8 mouse cellular contexts compared by ENCODE assay signal in genomic region chr10:41934633-41935475, GRCm38 (mm10).
DNase-seq lines count a peak whose midpoint lies in the region; ATAC-seq and TF ChIP-seq lines count a peak whose summit lies in the region.

No protein-coding gene starts in this region.

- H3K4me2 ChIP-seq in forebrain, postnatal 0 days (ENCODE audit: low read depth) = peak overlapping the region; percentile 31
- H3K4me2 ChIP-seq in liver, postnatal 0 days (ENCODE audit: low read depth, low read length) = peak overlapping the region; percentile 40

- H3K9ac ChIP-seq in forebrain, postnatal 0 days = peak overlapping the region; percentile 6; the same call in 1 of the 2 replicates
- H3K9ac ChIP-seq in liver, postnatal 0 days (replicated peaks) = no peak overlapping the region

- intact Hi-C loops in heart, postnatal 14 days (cut with DNase I) = loop anchor here (5.0 kb wide), 1 partner anchor 43 kb away; no protein-coding TSS in a partner anchor

- H3K36me3 ChIP-seq in E14TG2a.4 (ENCODE audit: insufficient read depth, low read length) = no peaks in the 10 kb centered on the region
- no peaks in the 10 kb centered on the region for H3K36me3 ChIP-seq in forebrain, postnatal 0 days (ENCODE audit: insufficient read depth)
- H3K36me3 ChIP-seq in liver, postnatal 0 days (replicated peaks; ENCODE audit: insufficient read depth, low read length) = no peaks in the 10 kb centered on the region

- H3K27me3 ChIP-seq in E14TG2a.4 (ENCODE audit: insufficient read depth, low read length) = no peaks in the 10 kb centered on the region
- no peaks in the 10 kb centered on the region for H3K27me3 ChIP-seq in forebrain, postnatal 0 days (ENCODE audit: insufficient read depth, low read length)
- H3K27me3 ChIP-seq in liver, postnatal 0 days (ENCODE audit: insufficient read depth, low read length) = no peaks in the 10 kb centered on the region

- peak; percentile 93 for DNase-seq in cerebellum, adult 18-20 months
- peak; percentile 88 for DNase-seq in forebrain, postnatal 0 days
- peak; percentile 86 to 94 for DNase-seq in heart, postnatal 14 days
- DNase-seq in layer of hippocampus, adult 11-12 months (ENCODE audit: low spot score) = peak; percentile 87
- DNase-seq in liver, postnatal 0 days = peak; percentile 55
- peak; percentile 94 for DNase-seq in ovary, adult 18-20 months (ENCODE audit: low spot score)
- DNase-seq in yolk sac, embryonic 10.5 days (ENCODE audit: low spot score) = peak; percentile 34

- H3K4me3 ChIP-seq in E14TG2a.4 (replicated peaks; ENCODE audit: low read length) = peak overlapping the region; percentile 63
- 0 out of 2 replicates have a peak overlapping the region, but pooled peaks have one; percentile 4 for H3K4me3 ChIP-seq in forebrain, postnatal 0 days (ENCODE audit: low read depth, low read length)
- H3K4me3 ChIP-seq in liver, postnatal 0 days (ENCODE audit: low read depth, low read length) = no peak overlapping the region

- ATAC-seq in forebrain, postnatal 0 days = peak; percentile 90
- peak; percentile 56 for ATAC-seq in liver, postnatal 0 days

- peaks cover 15% of the 10 kb centered on the region for H3K4me1 ChIP-seq in E14TG2a.4 (replicated peaks; ENCODE audit: low read depth, low read length)
- H3K4me1 ChIP-seq in forebrain, postnatal 0 days (ENCODE audit: insufficient read depth) = peaks cover 15% of the 10 kb centered on the region
- H3K4me1 ChIP-seq in liver, postnatal 0 days (ENCODE audit: insufficient read depth) = peaks cover 13% of the 10 kb centered on the region

- TF ChIP-seq EP300 in liver, postnatal 0 days (IDR thresholded peaks at IDR 0.05; ENCODE audit: low read depth) = no peak

- WGBS in forebrain, postnatal 0 days = 6% methylated on average over 21 of the region's 21 CpGs
- WGBS in liver, postnatal 0 days (ENCODE audit: insufficient replicate concordance) = 28% methylated on average over 21 of the region's 21 CpGs

- peaks cover 9% of the 10 kb centered on the region for H3K9me3 ChIP-seq in E14TG2a.4 (ENCODE audit: low read length)
- H3K9me3 ChIP-seq in forebrain, postnatal 0 days (ENCODE audit: low read length) = no peaks in the 10 kb centered on the region
- H3K9me3 ChIP-seq in liver, postnatal 0 days (ENCODE audit: low read length) = no peaks in the 10 kb centered on the region

- TF ChIP-seq CTCF in E14TG2a.4 (conservative IDR thresholded peaks at IDR 0.05; ENCODE audit: low read length) = no peak
- 0 out of 2 replicates have a peak, but pooled peaks have one; percentile 2 for TF ChIP-seq CTCF in forebrain, postnatal 0 days (IDR thresholded peaks at IDR 0.05; ENCODE audit: low read depth)
- TF ChIP-seq CTCF in liver, postnatal 0 days (IDR thresholded peaks at IDR 0.05; ENCODE audit: low read depth) = no peak

- H3K27ac ChIP-seq in forebrain, postnatal 0 days (ENCODE audit: low read depth, low read length) = peak overlapping the region; percentile 62
- H3K27ac ChIP-seq in liver, postnatal 0 days (ENCODE audit: low read depth) = no peak overlapping the region; the same call in 1 of the 2 replicates

Comparison
In these comparisons a context has a peak if more than half of its experiments do, and no peak if none do; other contexts are left out.
1. DNase-seq: peak in every context shown above with its lines; median percentile 94 in ovary, adult 18-20 months; 93 in cerebellum, adult 18-20 months; 90 in heart, postnatal 14 days; 88 in forebrain, postnatal 0 days; 87 in layer of hippocampus, adult 11-12 months; 55 in liver, postnatal 0 days; 34 in yolk sac, embryonic 10.5 days.